Mouse (Mus musculus): Measurements from ENCODE around the gene Cfap300. TPM values are rescaled to one million over a fixed set of nuclear protein-coding genes. Genes with fewer than 3 reads are reported as not detected.
A peak's percentile ranks its signal among the peaks of the same experiment; 100 is the strongest.

The Cfap300 gene
- polyA plus RNA-seq, 1 experiment: 4.5 TPM

- TF ChIP-seq CTCF (conservative IDR thresholded peaks at IDR 0.05; ENCODE audit: insufficient read depth, insufficient read length, low read depth, low read length) (no peak), POLR2A (IDR thresholded peaks at IDR 0.05; ENCODE audit: low read depth, low read length) (no peak)
- Histone ChIP-seq H3K27ac (ENCODE audit: insufficient read depth, low read depth, low read length) (peak overlapping the region; percentile 89), H3K27me3 (replicated peaks; ENCODE audit: control insufficient read depth, insufficient read depth, low read length) (no peaks in the 10 kb centered on the region), H3K36me3 (ENCODE audit: control insufficient read depth, insufficient read depth, low read length) (peaks cover 6% of the 10 kb centered on the region), H3K4me1 (ENCODE audit: control insufficient read depth, insufficient read depth, low read length) (peaks cover 3% of the 10 kb centered on the region; the same call in 1 of the 2 replicates), H3K4me3 (ENCODE audit: insufficient read depth, low read depth, low read length) (peak overlapping the region; percentile 83)
- 1% methylated on average over 79 of the region's 82 CpGs for WGBS
- peak; percentile 82 for DNase-seq
These were observed 39.0 kb downstream of the Cfap300 start for GRCm38 (mm10) chr9:8003301-8004271.

GRCm38 (mm10) chr9:8002806-8003205 lies 39.8 kb downstream of the Cfap300 start:
- Histone ChIP-seq H3K4me1 (ENCODE audit: control insufficient read depth, insufficient read depth, low read length) (peaks cover 3% of the 10 kb centered on the region; the same call in 1 of the 2 replicates), H3K27ac (ENCODE audit: insufficient read depth, low read depth, low read length) (peak overlapping the region; percentile 45), H3K27me3 (replicated peaks; ENCODE audit: control insufficient read depth, insufficient read depth, low read length) (no peaks in the 10 kb centered on the region), H3K4me3 (ENCODE audit: insufficient read depth, low read depth, low read length) (peak overlapping the region; percentile 83), H3K36me3 (ENCODE audit: control insufficient read depth, insufficient read depth, low read length) (peaks cover 8% of the 10 kb centered on the region)
- 5% methylated on average over 12 of the region's 12 CpGs for WGBS
- TF ChIP-seq POLR2A (IDR thresholded peaks at IDR 0.05; ENCODE audit: low read depth, low read length) (no peak), CTCF (conservative IDR thresholded peaks at IDR 0.05; ENCODE audit: insufficient read depth, insufficient read length, low read depth, low read length) (no peak)
- DNase-seq: no peak

- Histone ChIP-seq H3K4me1 (ENCODE audit: control insufficient read depth, insufficient read depth, low read length) (peaks cover 3% of the 10 kb centered on the region; the same call in 1 of the 2 replicates), H3K4me3 (ENCODE audit: insufficient read depth, low read depth, low read length) (no peak overlapping the region), H3K36me3 (ENCODE audit: control insufficient read depth, insufficient read depth, low read length) (peaks cover 8% of the 10 kb centered on the region), H3K27ac (ENCODE audit: insufficient read depth, low read depth, low read length) (no peak overlapping the region), H3K27me3 (replicated peaks; ENCODE audit: control insufficient read depth, insufficient read depth, low read length) (no peaks in the 10 kb centered on the region)
- DNase-seq: no peak
- TF ChIP-seq CTCF (conservative IDR thresholded peaks at IDR 0.05; ENCODE audit: insufficient read depth, insufficient read length, low read depth, low read length): no peak
- no peak for TF ChIP-seq POLR2A (IDR thresholded peaks at IDR 0.05; ENCODE audit: low read depth, low read length)
- 43% methylated on average over 7 of the region's 7 CpGs for WGBS
These were observed 41.3 kb downstream of the Cfap300 start for GRCm38 (mm10) chr9:8001352-8001751.

DNA sequence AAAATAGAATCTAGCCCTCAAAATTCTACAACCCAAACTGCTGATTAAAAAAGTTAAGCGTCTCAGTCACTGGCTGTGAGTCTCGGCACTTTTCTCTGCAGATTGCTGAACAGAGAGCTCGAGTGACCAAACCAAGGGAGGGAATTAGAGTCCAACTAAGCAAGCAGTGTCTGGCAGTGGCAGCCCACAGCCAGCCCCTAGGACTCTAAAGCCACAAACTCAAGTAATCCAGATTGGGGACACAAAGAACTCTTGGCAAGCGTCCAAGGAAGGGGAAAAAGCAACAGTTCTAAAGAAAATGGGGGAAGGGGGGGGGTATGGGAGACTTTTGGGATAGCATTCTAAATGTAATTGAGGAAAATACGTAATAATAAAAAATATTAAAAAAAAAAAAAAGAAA lies 48.3 kb downstream of the Cfap300 start:
- no peak for TF ChIP-seq CTCF (conservative IDR thresholded peaks at IDR 0.05; ENCODE audit: insufficient read depth, insufficient read length, low read depth, low read length)
- no peak for TF ChIP-seq POLR2A (IDR thresholded peaks at IDR 0.05; ENCODE audit: low read depth, low read length)

GRCm38 (mm10) chr9:7992651-7993050 lies 50.0 kb downstream of the Cfap300 start:
- TF ChIP-seq CTCF (conservative IDR thresholded peaks at IDR 0.05; ENCODE audit: insufficient read depth, insufficient read length, low read depth, low read length): no peak
- TF ChIP-seq POLR2A (IDR thresholded peaks at IDR 0.05; ENCODE audit: low read depth, low read length): no peak
- no peaks in the 10 kb centered on the region for H3K27me3 ChIP-seq (replicated peaks; ENCODE audit: control insufficient read depth, insufficient read depth, low read length)
- no peak overlapping the region for H3K4me3 ChIP-seq (ENCODE audit: insufficient read depth, low read depth, low read length)
- H3K4me1 ChIP-seq (ENCODE audit: control insufficient read depth, insufficient read depth, low read length): peaks cover 10% of the 10 kb centered on the region
- no peaks in the 10 kb centered on the region; the same call in 1 of the 2 replicates for H3K36me3 ChIP-seq (ENCODE audit: control insufficient read depth, insufficient read depth, low read length)
- peak; percentile 65 for DNase-seq
- no peak overlapping the region for H3K27ac ChIP-seq (ENCODE audit: insufficient read depth, low read depth, low read length)
- WGBS: 28% methylated on average over 3 of the region's 3 CpGs

More for the DNA sequence above, 48.3 kb downstream of the Cfap300 start:
- DNase-seq: no peak
- WGBS: 76% methylated on average over 5 of the region's 5 CpGs
- Histone ChIP-seq H3K36me3 (ENCODE audit: control insufficient read depth, insufficient read depth, low read length) (peaks cover 4% of the 10 kb centered on the region), H3K4me3 (ENCODE audit: insufficient read depth, low read depth, low read length) (no peak overlapping the region), H3K27me3 (replicated peaks; ENCODE audit: control insufficient read depth, insufficient read depth, low read length) (no peaks in the 10 kb centered on the region), H3K27ac (ENCODE audit: insufficient read depth, low read depth, low read length) (no peak overlapping the region), H3K4me1 (ENCODE audit: control insufficient read depth, insufficient read depth, low read length) (peaks cover 10% of the 10 kb centered on the region)

DNA sequence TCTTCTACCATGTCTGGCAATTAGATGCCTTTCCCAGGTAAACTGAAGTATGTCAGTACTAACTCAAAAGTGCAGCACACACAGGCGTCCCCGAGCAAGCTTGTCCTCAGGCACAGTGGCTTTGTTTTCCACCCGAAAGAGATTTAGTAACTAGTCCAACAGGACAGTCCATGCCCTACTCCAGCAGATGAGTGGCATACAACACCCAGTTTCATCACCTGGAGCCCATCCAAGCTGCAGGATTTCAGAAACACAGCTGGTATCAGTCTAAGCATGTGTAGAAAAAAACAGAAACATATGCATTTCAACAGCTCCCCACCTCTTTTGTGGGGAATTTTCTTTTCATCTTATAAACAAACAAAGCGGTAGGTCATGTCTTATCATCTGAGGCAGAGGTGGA lies 51.7 kb downstream of the Cfap300 start:
- Histone ChIP-seq H3K27me3 (replicated peaks; ENCODE audit: control insufficient read depth, insufficient read depth, low read length) (no peaks in the 10 kb centered on the region), H3K27ac (ENCODE audit: insufficient read depth, low read depth, low read length) (no peak overlapping the region), H3K4me1 (ENCODE audit: control insufficient read depth, insufficient read depth, low read length) (peaks cover 10% of the 10 kb centered on the region), H3K36me3 (ENCODE audit: control insufficient read depth, insufficient read depth, low read length) (no peaks in the 10 kb centered on the region; the same call in 1 of the 2 replicates), H3K4me3 (ENCODE audit: insufficient read depth, low read depth, low read length) (no peak overlapping the region)
- TF ChIP-seq POLR2A (IDR thresholded peaks at IDR 0.05; ENCODE audit: low read depth, low read length) (no peak), CTCF (conservative IDR thresholded peaks at IDR 0.05; ENCODE audit: insufficient read depth, insufficient read length, low read depth, low read length) (no peak)
- no peak for DNase-seq
- WGBS: 65% methylated on average over 4 of the region's 4 CpGs

DNA sequence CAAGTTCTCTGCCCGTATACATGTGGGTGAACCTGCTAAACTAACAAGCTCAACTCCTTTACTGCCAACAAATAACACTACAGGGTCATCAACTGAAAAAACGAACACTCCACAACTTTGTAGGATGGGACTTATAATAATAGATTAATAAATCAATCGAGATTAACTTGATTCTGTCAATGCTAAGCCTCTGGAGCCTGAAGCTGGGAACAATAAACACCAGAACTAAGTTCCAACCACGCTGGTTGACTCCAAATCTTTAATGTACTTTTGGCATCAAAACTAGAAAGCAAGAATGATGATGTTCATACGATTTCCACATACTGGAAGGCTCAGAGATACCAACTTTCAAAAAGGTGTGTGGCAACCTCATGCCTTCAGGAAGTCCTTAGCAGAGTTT lies 55.5 kb downstream of the Cfap300 start:
- no peak overlapping the region for H3K4me3 ChIP-seq (ENCODE audit: insufficient read depth, low read depth, low read length)
- 71% methylated on average over 5 of the region's 5 CpGs for WGBS
- TF ChIP-seq CTCF (conservative IDR thresholded peaks at IDR 0.05; ENCODE audit: insufficient read depth, insufficient read length, low read depth, low read length): no peak
- TF ChIP-seq POLR2A (IDR thresholded peaks at IDR 0.05; ENCODE audit: low read depth, low read length): no peak
- H3K36me3 ChIP-seq (ENCODE audit: control insufficient read depth, insufficient read depth, low read length): no peaks in the 10 kb centered on the region; the same call in 1 of the 2 replicates
- peaks cover 3% of the 10 kb centered on the region; the same call in 1 of the 2 replicates for H3K4me1 ChIP-seq (ENCODE audit: control insufficient read depth, insufficient read depth, low read length)
- no peak for DNase-seq
- H3K27me3 ChIP-seq (replicated peaks; ENCODE audit: control insufficient read depth, insufficient read depth, low read length): no peaks in the 10 kb centered on the region
- H3K27ac ChIP-seq (ENCODE audit: insufficient read depth, low read depth, low read length): no peak overlapping the region

All from kidney, adult 2 months (tissue).